Mouse (Mus musculus): Measurements from ENCODE around the gene Pld6. TPM values are rescaled to one million over a fixed set of nuclear protein-coding genes. Genes with fewer than 3 reads are reported as not detected.
"Not testable (repeated sequence)": the region's sequence is repeated elsewhere in the genome, so short reads cannot be mapped to it uniquely, and the experiment has no call there.

Pld6 gene
- total RNA-seq, 2 experiments from 2014 or later, result 0.44 to 0.66 TPM

DNA sequence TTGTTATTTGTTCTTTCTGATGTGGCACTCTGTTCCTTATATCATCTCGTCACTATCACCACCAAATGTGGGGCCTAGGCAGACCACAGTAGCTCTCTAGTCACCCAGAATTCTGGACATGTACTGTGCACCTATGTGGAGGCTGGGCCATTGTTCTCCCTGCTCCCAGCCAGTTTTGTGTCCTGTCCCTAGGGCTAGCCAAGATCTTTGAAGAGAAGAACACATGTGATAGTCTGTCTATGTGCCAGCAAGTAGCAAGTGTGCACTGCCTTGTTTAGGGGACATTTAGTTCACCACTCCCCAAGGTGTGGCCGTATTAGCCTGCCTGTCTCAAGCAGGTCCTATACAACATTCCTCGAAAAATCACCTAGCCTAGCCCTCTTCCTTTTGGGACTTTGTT lies 38.4 kb downstream of the Pld6 start:
- no peak for DNase-seq (ENCODE audit: low spot score in 2 of 2)

DNA sequence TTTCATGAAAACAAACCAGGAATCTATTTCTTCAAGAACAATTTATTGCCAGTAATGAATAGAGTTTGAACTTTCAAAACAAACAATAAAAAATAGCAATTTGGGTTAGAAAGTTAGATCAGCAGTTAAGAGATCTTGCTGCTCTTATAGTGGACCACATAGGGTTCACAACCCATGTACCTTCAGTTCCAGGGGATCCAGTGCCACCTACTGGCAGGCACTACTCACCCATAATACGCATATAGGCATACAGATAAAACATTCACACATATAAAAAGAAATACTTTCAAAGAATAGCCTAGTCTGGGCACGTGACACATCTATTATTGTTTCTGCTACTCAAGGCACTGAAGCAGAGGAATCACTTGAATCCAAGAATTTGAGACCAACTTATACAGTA lies 40.8 kb downstream of the Pld6 start:
- DNase-seq (ENCODE audit: low spot score in 2 of 2), result peak in 1 of 2 experiments; percentile 34

DNA sequence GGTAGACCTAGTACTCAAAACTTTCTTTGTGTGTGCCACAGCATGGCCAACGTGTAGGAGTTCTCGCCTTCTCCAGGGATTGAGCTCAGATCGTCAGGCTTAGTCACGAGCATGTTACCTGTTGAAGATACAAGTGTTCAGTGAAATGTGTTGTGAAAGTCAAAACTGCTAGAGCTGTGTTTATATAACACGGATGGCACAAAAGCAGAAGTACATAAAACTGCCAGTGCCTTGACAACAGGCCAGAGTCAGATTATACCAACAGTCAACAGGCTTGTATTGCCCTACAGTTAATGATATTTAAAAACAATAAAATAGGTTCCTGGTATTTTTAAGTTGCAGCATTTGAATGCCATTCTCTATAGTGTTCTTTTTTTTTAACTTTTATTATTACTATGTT lies 41.6 kb downstream of the Pld6 start:
- DNase-seq (ENCODE audit: low spot score in 2 of 2), result no peak

DNA sequence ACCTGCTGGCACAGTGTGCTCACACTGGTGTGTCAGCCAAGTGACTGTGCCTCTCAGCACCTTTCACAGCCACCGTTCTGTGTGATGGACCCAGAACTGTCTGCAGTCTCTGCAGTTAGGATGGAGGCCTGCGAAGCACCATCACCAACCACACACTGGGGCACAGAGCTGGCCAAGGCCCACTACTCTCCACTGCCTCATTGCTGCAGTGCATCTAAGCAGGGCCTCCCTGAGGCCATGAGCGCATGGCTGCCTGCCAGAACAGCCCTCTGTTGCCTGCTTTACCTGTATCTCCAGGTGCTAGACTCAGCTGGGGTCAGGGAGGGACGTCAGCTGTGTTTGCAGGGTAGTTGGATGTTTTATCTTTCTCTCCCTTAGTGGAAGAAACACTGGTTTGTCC lies 43.1 kb downstream of the Pld6 start:
- no peak for DNase-seq (ENCODE audit: low spot score in 2 of 2)

DNA sequence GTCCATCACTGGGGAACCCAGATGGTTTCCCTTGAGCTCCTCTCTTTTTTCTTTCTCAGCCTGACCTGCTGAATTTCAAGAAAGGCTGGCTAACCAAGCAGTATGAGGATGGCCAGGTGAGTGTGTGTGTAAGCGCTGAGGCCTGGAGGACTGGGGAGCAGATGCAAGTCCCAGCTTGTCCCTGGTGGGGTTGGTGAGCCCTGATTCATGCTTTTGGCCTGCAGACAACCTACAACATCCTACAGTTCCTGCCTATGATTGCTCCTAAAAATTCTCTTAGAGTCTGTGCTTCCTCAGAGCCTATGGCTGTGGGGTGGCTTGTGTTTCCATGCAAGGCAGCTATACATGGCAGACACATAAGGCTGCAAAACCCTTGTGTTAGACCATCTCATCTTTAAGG lies 43.7 kb downstream of the Pld6 start:
- DNase-seq (ENCODE audit: low spot score in 2 of 2), result no peak

DNA sequence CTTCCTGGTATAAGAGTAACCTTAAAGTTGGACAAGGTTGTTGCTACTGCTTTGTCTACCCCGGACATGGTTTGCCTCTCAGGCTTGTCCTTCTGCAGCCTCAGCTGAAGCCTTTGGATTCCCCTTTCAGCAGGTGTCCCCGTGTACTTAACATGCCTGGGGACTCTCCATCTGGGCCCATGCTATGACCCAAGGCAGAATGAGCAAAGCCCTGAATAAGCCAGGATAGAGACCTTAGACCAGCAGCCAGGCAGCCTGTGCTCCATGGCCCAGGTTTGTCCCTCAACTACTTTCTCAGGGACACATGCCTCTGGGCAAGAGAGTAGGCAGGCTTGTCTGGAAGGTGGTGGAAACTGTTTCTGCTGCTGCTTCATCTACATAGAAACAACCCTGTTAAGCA lies 44.1 kb downstream of the Pld6 start:
- no peak for DNase-seq (ENCODE audit: low spot score in 2 of 2)

DNA sequence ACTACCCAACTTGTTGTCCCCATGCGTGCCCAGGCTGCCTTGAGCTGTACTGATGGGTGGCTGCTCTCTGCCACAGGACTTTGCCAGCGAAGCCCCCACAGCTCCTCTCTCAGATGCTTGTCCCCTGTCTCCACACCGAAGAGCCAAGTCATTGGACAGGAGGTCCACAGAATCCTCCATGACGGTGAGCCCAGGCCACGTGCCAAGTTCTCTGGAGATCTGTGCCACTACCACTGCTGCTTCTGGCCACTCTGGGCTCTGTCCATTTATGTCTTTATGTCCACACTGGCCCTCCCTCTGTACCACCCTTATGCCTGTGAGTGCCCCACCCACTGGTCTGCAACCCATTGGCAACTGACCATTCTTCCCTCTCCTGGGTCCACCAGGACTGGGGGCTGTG lies 45.5 kb downstream of the Pld6 start:
- no peak for DNase-seq (ENCODE audit: low spot score in 2 of 2)

DNA sequence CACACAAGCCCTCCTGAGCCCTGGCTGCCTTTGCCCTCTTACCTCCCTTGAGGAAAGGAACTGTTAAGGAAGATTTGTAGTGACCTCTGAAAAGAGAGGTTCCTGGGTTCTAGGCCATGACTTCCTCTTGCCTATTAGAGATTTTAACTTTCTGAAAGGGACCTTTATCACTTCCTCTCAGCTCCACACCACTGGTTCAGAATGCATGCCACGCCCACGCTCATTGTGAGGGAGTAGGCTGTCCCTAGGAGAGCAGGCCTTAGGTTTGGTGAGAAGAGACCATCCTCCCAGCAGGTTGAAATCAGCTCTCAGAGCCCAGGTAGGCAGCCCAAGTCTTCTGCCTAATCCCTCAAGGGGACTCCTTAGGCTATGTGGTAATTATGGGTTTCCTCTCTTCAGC lies 47.4 kb downstream of the Pld6 start:
- DNase-seq (ENCODE audit: low spot score in 2 of 2), result no peak

DNA sequence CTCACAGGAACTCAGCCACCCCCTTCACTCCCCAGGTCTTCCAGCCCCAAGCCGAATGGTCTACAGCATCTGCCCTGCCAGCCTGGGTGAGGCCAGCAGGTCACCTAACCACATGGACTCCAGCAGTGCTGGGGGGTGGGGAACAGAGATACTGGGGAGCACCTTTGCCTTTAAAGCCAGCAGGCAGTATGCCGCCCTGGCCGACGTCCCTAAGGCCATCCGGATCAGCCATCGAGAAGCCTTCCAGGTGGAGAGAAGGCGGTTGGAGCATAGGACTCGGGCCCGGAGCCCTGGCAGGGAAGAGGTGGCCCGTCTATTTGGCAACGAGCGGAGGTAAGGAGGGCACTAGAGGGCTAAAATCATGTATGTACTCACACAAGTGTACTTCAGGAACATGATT lies 50.2 kb downstream of the Pld6 start:
- DNase-seq (ENCODE audit: low spot score in 2 of 2), result no peak

DNA sequence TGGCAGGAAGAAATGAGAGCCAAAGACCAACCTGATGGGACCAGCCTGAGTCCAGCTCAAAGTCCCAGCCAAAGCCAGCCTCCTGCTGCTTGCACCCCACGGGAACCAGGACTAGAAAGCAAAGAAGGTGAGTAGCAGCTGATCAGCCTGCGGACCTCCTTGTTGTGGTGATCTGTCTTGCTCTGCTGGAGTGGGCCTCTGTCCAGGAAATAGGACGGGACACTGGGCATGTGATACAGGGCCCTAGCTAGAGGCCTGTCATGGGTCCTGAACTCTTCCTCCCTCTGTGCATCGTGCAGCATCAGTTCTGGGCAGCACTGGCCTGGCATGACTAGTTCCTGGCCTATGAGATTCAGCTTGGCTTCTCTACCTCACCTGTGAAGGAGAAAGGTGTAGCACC lies 51.5 kb downstream of the Pld6 start:
- not testable (repeated sequence) for DNase-seq (ENCODE audit: low spot score in 2 of 2)

DNA sequence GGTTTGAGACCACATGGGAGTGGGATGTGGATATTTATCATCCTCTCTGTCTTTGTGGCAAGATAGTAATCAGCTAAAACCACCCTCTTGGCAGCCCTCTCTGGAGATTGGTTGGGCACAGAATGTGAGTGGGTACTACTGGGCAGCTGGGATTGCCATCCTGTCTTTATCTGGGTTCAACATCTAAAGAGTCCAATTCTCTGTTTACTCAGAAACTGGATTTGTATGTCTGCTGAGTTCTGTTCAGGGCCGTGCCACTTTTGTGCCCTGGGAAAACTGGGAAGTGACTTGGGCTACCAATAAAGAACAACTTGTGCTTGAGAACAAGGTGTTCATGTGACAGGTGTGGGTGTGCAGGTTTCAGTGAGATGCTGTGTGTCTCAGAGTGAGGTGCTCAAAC lies 53.1 kb downstream of the Pld6 start:
- DNase-seq (ENCODE audit: low spot score in 2 of 2), result no peak

Other genes with a start within 250 kb of the Pld6 start
- gene Nlrp3, start 246.1 kb downstream of the Pld6 start, total RNA-seq (2021), result under 1 TPM; 0.47 to 0.69 TPM
- gene Olfr222, start 211.4 kb downstream of the Pld6 start, total RNA-seq (2021), result not detected
- gene Olfr223, start 194.4 kb downstream of the Pld6 start, total RNA-seq (2021), result not detected
- 100 to 1,000 TPM; 213 to 215 TPM for gene Mprip, start 126.3 kb downstream of the Pld6 start, total RNA-seq (2021)
- 10 to 100 TPM; 28.2 to 28.8 TPM for gene Flcn, start 22.4 kb upstream of the Pld6 start, total RNA-seq (2021)
- gene Nt5m, start 51.8 kb upstream of the Pld6 start, total RNA-seq (2021), result 10 to 100 TPM; 18.8 to 22.6 TPM
- gene Cops3, start 52.2 kb upstream of the Pld6 start, total RNA-seq (2021), result 10 to 100 TPM; 84.8 to 86.3 TPM
- gene Med9, start 160.6 kb upstream of the Pld6 start, total RNA-seq (2021), result 10 to 100 TPM; 20.1 to 21.9 TPM
- gene Rasd1, start 177.3 kb upstream of the Pld6 start, total RNA-seq (2021), result 1 to 10 TPM; 2.2 to 3.4 TPM

All from gastrocnemius, postnatal 4 days (tissue).